Mouse (Mus musculus): ENCODE data around the gene Slc22a6.

Gene Slc22a6

DNA sequence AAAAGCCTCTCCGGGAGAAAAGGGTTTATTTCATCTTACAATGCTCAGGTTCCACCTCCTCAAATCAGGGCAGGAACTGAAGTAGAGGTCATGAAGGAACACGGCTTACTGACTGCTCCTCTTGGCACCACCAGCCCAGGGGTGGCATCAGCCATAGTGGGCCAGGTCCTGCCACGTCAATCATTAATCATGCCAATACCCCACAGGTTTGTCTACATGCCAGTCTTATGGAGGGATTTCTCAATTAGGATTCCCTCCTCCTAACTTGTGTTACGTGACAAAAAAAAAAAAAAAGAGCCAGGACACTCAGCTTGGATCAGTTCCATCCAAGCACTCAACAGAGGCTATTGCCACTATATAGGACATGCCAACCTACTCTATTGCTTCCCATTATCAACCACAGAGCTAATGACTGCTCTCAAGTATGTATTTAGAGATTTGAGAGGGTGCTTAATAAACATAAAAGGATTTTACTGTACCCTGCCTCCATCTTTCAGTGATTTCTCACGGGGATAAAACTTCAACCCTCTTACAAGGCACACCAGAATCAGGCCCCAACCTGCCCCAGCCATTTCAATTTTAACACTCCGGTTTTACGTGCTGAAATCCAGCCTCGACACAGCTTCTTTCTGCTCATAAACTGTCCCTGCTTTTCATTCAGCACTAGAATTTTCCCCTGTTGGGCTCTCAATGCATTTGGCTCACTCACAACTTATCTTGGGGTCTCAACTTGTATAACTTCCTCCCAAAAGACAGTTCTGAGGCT lies 6.3 kb upstream of the Slc22a6 start:
- DNase-seq (ENCODE audit: low spot score in 2 of 2) = no peak

DNA sequence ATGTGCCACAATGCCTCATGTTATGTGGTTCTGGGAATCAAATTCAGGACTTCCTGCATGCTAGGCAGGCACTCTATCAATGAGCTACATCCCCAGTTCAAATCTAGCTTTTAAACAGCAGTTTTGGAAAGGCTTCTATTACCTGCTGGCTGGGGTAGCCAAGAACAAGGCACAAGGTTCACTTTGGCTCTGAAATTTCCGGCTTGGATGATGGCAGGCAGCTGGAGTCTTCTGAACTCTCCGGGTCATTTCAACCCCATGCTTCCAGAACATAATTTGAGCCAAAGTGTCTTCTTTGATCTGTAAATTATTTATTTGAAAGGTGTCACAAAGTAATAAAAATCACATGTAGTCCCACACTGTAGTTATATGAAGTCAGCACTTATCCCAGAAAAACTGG lies 4.7 kb upstream of the Slc22a6 start:
- no peak for DNase-seq (ENCODE audit: low spot score in 2 of 2)

DNA sequence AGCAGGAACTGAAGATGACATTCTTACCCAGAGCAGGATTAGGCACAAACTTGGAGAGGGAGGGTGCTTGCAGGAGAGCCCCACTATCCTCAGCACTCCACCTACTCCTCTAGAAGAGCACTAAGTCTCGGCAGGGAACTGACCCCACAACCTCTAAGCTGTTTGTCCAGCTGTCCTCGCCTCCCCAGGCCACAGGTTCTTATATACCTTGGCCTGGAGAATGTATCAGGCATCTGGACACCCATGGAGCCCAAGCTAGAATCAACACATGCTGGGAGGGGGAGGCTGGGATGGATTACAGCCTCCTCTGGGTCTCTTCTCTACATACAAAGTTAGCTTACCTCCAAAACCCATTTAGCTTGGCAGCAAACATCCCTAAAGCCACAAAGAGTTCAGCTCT lies 3.5 kb upstream of the Slc22a6 start:
- DNase-seq (ENCODE audit: low spot score in 2 of 2) = no peak

DNA sequence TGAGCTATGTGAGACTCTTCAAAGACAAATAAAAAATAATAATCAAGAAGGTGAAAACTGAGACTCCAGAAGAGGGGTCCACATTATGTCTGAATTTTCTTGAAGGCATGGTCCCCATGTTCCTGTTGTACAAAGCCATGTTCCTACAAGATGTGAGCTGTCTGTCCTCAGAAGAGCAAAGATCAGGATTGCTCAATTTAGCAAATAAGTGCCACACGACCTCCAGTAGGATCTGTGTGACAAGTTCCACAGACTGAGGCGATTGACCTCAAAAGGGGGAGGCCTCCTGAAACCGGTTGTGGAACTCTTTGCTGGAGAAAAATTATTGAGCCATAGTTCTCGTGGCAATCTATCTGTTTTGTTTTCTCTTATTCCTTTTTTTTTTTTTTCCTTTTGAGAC lies 1.5 kb upstream of the Slc22a6 start:
- no peak for DNase-seq (ENCODE audit: low spot score in 2 of 2)

- no peak for DNase-seq (ENCODE audit: low spot score in 2 of 2)
Observed at GRCm38 (mm10) chr19:8621098-8621497, 3.3 kb downstream of the Slc22a6 start.

- DNase-seq (ENCODE audit: low spot score in 2 of 2) = no peak
Observed at GRCm38 (mm10) chr19:8630249-8630648, 12.4 kb downstream of the Slc22a6 start.

- DNase-seq (ENCODE audit: low spot score in 2 of 2) = no peak
Observed at GRCm38 (mm10) chr19:8630826-8631225, 13.0 kb downstream of the Slc22a6 start.

- no peak for DNase-seq (ENCODE audit: low spot score in 2 of 2)
Observed at GRCm38 (mm10) chr19:8632029-8632428, 14.2 kb downstream of the Slc22a6 start.

GRCm38 (mm10) chr19:8642086-8642485 lies 24.2 kb downstream of the Slc22a6 start:
- no peak for DNase-seq (ENCODE audit: low spot score in 2 of 2)

DNA sequence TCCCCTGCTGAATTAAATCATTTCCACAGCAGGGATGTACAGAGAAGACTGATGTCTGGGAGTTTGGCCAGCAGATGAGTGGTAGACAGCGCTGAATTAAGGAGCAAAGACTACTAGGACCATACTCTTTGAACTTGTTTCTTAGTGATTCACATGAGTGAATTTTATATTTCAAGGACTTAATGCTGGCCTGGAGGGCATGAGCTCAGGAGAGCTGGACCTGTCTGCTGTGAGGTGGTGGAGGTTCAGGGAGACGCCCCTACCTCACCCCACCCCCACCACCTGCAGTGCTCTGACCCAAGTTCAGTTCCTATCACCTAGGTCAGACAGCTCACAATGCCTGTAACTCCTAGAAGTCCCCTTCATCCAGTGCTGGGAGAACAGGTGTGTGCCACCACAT lies 28.6 kb downstream of the Slc22a6 start:
- no peak for DNase-seq (ENCODE audit: low spot score in 2 of 2)

GRCm38 (mm10) chr19:8655833-8656232 lies 38.0 kb downstream of the Slc22a6 start:
- peak in 1 of 2 experiments; percentile 39 for DNase-seq (ENCODE audit: low spot score in 2 of 2)

- no peak for DNase-seq (ENCODE audit: low spot score in 2 of 2)
Observed at GRCm38 (mm10) chr19:8656341-8656740, 38.5 kb downstream of the Slc22a6 start.

- DNase-seq (ENCODE audit: low spot score in 2 of 2) = peak; percentile 88 to 89
Observed at GRCm38 (mm10) chr19:8661821-8662307, 44.0 kb downstream of the Slc22a6 start.

DNA sequence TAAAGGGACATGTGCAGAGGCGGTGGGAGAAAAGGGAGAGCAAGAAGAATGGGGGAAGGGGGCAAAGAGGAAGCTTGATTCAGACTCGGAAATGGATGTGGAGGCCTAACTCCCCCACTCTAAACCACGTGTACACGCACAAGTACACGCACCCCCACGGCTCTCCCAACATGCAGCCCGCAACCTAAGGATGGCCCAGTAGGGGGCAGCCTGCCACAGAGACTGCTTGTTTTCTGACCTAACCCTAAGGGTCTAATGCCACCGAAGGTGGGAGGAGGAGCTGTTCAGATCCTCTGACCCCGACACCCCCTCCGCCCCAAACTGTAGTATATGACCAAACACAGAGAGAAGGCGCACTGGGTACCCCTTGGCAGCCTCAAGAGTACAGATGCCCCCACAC lies 44.5 kb downstream of the Slc22a6 start:
- DNase-seq (ENCODE audit: low spot score in 2 of 2) = peak; percentile 90 to 92

DNA sequence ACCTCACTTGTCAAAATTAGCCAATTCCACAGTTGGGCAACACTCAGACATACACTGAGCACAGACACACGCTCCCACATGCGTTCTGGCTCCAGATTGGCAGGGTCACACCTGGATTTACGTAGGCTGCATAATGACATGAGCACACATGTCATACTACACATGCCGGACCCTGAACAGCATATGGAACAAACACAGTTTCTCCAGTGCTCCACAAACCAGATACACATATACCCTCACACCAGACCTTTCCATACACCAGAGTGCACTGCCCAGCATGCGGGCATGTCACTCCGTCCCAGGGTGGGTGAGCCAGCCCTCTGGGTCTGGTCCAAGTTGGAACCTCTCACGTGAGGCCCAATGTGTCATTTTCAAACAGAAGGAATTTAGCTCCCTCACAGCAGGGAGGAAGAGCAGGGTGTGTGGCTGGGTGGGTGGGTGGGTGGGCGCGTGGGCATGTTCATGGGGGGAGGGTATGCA lies 45.6 kb downstream of the Slc22a6 start, which contains the start of gene Chrm1:
Gene Chrm1, plus strand, starts transcription at position 430 of the 480 bp plus-strand sequence.
- DNase-seq (ENCODE audit: low spot score in 2 of 2) = peak; percentile 57 to 74

DNA sequence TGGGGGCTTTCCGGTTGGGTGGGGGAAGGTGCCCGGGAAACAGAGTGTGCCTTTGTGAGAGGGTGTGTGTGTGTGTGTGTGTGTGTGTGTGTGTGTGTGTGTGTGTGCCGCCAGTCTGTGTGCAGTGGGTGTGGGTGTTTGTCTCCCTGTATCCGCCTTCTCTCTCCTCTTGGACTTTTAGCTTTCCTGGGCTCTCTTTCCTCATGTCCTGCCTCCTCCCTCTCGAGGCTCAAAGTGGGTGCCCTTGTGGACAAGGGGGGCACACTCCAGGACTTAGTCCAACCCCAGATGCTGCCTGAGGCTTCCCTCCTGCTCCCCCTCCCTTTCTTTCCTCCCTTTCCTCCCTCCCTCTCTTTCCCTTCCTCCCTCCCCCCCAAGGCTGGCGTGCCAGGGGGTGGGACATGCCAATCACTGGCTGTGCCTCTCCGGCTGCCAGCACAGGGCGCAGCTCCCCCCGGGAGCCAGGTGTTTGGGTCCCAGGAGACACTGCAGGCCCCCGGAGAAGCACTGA lies 46.1 kb downstream of the Slc22a6 start:
- DNase-seq (ENCODE audit: low spot score in 2 of 2) = peak; percentile 88 to 89

- DNase-seq (ENCODE audit: low spot score in 2 of 2) = peak; percentile 50 to 67
Observed at GRCm38 (mm10) chr19:8664859-8665258, 47.0 kb downstream of the Slc22a6 start.

GRCm38 (mm10) chr19:8665746-8666145 lies 47.9 kb downstream of the Slc22a6 start:
- DNase-seq (ENCODE audit: low spot score in 2 of 2) = peak; percentile 71 to 77

DNA sequence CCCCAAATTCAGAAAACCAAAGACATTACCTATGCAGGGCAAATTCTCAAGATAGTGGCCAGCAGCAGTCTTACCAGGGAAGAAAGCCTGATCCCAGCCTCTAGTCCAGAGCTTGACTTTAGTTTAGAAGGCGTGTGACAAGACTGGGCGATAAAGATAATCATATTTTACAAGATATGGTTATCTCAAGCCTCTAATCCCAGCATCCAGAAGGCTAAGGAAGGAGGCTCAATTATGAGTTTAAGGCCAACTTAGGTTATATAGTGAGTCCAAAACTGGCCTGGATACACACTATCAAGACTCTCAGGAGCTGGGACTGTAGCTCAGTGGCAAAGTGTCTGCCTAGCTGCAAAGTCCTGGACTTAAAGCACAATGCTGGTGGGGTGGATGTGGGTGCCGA lies 55.0 kb downstream of the Slc22a6 start:
- no peak for DNase-seq (ENCODE audit: low spot score in 2 of 2)

DNA sequence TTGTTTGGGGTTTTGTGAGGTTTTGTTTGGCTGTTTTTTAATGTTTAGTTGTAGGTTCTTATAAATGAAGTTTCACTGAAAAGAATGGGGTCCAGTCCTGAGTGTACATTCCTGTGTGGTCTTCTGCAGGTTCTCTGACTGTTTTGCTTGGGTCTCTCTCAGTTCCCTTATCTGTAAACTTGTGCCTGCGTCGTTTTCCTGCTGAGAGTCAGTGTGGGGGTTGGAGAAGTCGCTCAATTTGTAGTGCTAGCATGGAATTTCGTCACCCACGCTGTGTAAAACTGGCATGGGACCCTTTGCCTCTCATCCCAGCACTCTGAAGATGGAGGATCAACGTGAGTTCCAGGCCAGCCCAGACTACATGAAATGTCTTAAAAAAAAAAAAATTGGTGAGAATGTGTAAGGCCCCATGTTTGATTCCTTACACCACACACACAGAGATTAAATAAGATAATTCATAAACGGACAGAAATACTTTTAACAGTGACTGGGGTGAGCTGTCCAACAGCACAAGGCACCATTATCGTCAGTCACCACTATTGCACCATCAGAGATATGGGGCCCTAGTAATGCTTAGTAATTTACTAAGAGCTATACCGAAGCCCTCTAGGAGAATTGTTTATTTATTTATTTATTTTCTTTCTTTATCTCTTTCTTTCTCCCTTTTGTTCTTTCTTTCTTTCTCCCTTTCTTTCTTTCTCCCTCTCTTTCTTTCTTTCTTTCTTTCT lies 55.7 kb downstream of the Slc22a6 start:
- no peak for DNase-seq (ENCODE audit: low spot score in 2 of 2)

All from right cerebral cortex, postnatal 10 days (tissue).